Mouse (Mus musculus): ENCODE measurements around the gene Dclre1a.
A peak's percentile ranks its signal among the peaks of the same experiment; 100 is the strongest.

The Dclre1a gene

DNA sequence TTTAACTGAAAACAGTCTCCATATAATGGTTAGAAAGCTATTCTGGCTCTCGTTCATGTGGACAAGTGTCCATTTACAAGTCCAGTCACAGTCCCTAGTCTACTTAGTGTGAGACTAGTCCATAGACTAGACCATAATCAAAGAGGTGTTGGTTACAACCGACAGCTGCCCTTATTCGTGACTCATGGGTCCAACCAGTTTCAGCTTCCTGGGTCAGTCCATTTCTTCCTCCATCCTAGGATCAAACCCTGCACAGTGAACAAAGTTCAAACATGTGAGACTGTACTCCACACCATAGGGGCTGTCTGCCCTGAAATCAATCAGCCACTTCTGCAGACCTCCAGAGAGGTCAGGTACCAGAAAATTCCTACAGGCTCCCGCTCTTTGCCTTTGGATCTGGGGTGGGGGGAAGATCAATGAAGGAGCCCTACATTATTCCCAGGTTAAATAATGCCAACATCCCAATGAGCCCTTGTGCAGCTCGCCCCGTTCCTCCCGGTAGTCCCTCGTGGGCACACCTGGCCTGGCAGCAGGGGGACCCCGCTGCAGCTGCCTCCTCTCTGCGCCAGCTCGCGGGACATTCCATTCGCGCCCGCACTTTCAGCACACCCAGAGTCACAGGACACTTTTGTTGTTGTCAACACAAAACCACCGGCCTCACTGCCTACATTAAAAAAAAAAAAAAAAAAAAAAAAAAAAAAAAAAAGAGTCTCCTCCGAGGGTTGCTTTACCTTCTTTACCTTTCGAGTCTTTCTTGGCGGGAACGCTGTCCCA, at the start of gene Dclre1a:
Dclre1a (minus strand) TSS at position 767 of the 774 bp plus-strand sequence.
- DNase-seq, result peak; percentile 85

DNA sequence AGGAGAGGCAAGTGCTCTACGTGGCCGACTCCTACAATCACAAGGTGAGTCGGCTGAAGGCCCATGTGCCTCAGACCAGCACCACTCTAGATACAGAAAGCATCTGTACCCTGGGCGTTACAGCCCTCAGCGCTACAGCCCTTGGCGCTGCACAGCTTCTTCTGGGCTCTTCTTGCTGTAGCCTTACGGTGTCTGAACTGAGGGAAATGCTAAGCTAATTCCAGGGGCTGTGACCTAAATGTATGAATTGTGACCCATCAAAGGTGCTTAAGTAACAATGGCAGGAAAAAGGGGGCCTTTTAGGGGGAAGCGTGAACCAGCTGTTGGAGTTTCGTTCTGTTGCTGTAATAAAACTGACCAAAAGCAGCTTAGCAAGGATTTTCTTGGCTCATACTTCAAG, 44.5 kb upstream of the Dclre1a start:
- DNase-seq, result no peak

DNA sequence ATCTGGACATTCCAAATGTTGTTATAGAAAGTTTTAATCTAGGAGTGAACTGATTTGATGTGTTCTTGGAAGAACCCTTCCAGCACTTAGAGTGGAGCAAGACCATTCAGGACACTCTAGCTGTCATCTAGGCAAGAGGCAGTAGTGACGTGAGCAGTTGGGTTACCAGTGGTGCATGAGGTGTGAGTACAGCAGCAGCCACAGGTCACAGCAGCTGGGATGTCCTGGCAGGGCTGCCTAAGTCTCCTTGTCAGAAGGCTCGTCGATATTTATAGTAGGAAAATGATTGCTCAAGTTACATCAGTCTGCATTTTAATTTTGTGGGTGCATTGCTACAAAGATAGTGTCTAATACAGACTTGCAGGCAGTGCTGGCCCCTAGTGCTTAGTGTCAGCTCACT, 42.2 kb upstream of the Dclre1a start:
- no peak for DNase-seq

DNA sequence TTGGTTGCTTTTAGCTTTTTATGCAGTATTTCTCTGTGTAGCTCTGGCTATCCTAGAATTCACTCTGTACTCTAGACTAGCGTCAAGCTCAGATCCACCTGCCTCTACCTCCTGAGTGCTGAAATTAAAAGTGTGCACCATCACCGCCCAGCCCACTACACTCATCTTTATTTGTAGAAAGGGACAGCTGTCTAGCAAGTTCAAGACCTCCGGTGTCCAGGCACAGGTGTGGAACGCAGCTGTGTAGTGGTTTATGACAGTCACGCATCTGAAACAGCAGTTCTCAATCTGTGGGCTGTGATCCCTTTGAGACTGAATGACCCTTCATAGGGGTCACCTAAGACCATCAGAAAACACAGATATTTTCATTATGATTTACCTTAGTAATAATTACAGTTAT, 41.4 kb upstream of the Dclre1a start:
- DNase-seq, result no peak

DNA sequence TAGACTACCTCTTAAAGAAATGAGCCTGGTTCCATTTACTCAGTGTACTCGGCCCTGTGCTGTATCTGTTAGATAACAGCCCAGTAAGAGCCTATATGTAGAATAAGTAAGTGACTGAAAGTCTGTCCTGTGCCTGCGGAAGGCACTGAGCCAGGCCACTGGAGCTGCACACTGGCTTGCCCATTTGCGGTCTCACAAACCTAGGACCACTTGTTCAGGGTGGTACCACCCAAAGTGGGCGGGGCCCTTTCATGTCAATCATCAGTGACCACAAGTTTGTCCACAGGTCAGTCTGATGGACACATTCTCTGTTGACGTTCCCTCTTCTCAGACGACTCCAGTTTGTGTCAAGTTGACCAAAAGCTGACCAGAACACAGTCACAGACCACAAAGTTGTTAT, 41.0 kb upstream of the Dclre1a start:
- no peak for DNase-seq

DNA sequence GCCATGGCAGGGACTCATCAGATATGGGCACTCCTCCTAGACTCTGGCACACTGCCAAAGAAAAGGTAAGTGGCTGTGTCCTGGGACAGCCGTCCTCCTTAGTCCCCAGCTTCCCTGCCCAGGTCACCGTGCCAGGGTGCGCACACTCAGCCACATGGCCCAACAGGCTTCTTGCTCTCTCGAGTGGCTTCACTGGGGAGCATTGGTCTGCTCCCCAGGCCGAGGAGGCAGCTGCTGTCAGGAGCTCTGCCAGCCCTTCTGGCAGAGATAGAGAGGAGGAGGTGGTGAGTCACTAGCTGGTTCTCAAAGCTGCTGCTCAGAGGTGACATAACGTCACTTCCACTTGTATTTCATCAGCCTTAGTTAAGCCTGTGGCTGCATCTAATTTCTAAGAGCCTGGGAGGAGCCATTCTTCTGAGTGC, 40.2 kb upstream of the Dclre1a start:
- no peak for DNase-seq

DNA sequence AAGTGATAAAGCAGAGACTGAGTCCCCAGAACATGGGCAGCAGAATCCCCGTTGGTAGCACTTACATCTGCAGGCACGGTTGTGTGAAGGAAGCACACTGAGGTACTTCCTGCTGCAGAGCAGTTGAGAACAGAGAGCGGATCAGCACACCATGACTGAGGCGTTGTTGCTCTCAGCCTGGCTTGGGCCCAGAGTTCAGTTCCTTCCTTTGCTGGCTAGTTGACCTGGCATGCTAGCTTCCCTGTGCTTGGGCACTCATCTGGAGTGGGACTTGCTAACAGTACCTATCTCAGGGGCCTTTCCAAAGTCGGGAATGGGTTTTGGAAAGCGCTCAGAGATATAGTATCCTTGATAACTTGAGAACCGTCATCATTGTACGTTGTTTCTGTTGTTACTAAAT, 38.3 kb upstream of the Dclre1a start:
- DNase-seq, result no peak

DNA sequence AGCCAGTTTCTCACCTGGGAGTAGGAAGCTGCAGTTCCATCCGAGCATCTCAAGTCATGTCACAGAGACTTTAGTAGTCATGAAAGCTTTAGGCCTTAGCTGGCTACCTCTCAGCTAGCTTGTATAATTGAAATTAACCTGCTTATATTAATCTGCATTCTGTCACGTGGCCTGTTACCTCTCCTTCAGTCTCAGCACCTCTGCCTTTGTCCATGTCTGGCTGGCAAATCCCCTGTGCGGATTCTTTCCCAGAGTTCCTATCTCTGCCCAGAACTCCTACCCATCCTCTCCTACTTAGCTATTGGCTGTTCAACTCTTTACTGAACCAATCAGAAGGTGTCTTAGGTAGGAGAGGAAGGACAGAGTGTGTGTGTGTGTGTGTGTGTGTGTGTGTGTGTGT, 36.3 kb upstream of the Dclre1a start:
- no peak for DNase-seq

DNA sequence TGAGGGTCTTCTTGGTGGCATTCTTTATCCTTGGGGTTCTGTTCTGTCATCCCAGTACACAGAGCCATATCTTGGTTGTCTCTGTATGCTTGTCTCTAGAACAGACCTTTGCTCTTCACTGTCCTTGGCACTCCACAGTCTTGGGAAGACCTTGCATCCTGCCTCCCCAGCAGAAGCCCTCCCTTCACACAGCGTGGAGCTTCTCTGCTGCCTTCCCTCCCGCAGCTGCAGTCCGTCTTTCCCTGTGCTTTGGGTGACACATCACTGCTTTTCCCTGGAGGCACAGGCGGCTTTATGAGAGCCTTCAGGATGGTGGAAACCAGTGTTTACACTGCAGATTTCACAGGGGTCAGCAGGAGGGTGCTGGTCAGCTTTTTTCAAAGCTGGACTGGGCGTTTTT, 35.8 kb upstream of the Dclre1a start:
- DNase-seq, result no peak

DNA sequence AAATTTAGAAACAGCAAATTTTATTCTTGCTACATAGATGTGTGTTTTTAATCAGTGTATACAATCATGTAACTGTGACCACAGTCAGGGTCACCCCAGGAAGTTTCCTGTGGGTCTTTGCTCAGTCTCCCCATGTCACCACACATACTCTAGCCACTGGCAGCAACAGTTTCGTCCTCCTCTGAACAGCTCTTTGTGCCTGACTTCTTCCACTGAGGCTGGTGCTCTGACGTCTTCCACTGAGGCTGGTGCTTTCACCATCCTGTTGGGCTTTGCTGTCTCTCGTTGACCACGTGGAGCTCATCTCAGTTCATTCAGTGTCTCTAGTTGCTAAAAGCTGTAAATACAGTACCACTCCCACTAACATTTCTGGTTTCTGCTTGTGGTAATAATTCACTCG, 34.0 kb upstream of the Dclre1a start:
- DNase-seq, result no peak

DNA sequence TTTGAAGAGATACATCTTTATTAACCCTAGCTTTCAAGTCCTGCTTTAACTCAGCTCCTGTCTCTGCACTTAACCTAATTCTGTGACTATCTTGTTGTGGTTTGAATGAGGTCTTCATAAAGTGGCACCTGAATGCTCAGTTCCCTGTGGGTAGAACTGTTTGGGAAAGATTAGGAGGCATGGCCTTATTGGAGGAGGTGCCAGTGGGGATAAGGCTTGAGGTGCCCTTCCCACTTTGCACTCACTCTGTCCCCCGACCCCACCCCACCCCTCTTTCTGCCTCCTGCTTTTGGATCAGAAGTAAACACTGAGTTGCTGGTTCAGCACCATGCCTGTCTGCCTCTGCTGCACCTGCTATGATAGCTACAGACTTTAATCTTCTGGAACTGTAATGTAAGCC, 29.8 kb upstream of the Dclre1a start:
- DNase-seq, result no peak

DNA sequence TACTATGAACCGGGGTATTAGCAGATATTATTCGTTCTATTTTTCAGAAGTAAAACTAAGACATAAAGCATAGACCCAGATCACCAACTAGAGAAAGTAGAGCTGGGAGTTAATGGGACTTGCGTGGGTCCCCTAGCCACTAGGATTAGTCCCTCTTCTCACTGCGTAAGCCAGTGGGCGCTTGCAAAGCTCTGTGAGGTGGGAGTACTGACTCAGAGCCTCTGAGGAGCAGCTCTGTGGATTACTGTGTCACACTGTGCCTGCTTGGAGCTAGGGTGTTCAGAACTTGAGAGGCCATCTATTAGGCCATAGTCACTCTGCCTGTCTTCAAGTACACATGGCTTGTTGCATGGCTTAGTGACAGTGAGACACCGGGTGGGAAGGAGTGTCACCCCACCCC, 25.2 kb upstream of the Dclre1a start:
- DNase-seq, result no peak

DNA sequence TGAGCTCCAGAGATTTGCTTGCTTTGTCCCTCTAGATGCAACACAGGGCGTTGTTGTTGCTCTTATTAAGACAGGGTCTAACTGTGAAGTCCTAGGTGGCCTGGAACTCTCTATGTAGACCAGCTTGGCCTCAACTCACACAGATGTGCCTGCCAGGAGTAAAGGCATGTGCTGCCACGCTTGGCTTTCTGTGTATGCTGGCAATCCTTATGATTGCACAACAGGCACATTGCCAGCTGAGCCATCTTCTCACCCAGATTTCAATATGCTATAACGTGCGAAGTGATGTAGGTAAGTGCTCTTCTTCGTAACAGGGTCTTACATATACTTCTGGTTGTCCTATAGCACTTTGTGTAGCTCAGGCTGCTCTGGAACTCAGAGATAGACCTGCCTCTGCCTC, 23.9 kb upstream of the Dclre1a start:
- DNase-seq, result no peak

DNA sequence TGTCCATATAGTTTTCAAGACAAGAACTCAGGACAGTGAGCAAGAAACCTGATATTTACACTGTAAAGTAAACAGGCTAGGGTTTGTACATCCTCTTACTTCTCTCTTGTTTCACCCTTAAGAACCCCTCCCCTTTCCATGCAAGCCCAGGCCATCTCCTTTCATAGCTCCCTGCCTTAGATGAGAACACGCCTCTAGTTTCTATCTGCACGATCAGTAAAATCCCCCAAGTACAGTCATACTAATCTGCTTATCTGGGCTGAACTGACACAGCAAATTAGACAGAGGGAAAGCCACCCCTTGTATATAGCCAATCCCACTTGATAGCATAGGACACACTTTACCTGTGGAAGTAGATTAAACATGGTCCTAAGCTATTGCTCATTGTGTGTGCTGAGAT, 23.2 kb upstream of the Dclre1a start:
- DNase-seq, result no peak

DNA sequence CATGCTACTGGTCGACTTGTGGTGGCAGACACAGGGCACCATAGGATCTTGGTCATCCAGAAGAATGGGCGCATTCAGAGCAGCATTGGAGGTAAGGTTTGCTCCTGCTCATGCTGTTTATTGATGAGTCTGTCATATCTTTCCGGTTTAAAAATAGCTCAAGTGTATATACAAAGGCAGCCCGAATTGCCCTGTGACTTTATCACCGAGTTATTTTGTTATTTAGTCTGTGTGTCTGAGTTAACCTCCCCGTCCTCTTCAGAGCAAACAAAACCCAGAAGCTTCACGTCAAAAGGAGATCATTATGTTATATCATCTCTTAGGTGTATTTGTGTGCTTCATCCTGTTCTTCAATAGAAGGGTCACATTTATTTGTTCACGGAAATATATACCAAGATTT, 22.8 kb upstream of the Dclre1a start:
- no peak for DNase-seq

DNA sequence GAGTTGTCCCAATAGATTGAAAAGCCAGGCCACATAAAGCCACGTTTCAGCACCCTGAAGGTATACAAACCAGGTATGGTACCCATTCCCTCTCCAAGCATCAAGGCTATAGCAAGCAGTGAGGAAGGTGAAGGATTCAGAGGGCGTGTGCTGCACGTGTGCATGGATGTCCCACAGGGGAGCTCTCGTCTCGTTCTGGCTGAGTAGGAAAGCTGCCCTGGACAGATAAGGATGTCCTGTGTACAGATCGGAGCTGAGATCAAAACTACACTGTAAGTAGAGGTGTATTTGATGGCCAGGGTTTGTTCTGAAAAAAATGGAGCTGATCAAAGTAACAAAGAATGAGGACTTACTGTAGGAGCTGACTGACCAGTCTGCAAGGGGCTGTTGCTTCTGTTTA, 18.9 kb upstream of the Dclre1a start:
- DNase-seq, result no peak

DNA sequence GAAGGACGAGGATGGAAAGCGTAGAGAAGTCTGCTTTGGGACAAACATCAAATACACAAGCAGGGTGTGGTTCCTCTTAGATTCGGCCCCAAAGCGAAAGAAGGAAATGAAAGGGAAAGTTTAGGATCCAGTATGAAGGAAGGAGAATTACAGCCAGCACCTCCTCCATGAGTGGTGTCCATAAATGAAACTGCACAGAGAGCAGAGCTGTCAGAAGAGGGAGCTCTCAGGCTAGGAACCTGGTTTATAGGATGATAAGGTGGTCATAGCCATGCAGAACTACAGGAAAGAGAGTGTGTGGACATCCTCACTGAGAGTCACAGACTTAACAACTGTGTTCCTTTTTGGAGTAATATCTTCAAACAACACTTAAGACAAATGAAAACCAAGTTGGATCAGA, 18.0 kb upstream of the Dclre1a start:
- peak; percentile 49 for DNase-seq

DNA sequence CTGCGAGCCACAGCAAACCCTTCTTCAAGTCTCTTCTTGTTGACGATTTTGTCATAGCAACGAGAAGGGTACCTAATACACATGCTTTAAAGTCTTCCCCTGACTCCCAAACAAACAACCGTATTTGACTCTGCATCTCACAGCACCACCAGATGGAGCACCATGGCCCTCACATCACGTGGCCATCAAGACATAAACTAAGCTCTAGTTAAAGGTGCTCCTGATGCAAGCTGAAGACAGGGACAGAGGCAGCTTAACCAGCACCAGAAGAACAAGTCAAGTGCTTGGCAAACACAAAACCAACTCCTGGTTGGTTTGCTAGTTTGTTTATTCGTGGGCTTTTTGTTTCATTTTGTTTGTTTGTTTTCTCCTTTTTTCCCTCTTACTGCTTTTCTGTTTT, 17.3 kb upstream of the Dclre1a start:
- DNase-seq, result no peak

DNA sequence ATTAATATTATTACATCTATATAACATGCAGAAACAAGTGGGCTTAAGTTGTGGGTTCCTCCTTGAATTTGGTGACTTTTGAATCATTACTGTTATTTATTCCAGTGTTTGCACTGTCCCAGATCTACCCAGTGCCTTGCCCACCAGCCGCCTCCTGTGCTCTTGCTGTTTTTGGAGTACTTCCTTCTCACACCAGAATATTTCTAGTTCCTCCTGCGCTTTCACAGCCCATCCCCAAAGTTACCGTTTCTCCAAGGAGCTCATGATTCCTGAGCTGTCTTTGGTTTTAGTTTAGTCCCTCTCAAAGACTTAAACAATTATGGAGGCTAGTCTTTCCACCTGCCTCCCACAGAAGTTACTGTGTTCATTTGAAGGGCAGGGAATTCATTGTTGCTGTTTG, 15.4 kb upstream of the Dclre1a start:
- no peak for DNase-seq

DNA sequence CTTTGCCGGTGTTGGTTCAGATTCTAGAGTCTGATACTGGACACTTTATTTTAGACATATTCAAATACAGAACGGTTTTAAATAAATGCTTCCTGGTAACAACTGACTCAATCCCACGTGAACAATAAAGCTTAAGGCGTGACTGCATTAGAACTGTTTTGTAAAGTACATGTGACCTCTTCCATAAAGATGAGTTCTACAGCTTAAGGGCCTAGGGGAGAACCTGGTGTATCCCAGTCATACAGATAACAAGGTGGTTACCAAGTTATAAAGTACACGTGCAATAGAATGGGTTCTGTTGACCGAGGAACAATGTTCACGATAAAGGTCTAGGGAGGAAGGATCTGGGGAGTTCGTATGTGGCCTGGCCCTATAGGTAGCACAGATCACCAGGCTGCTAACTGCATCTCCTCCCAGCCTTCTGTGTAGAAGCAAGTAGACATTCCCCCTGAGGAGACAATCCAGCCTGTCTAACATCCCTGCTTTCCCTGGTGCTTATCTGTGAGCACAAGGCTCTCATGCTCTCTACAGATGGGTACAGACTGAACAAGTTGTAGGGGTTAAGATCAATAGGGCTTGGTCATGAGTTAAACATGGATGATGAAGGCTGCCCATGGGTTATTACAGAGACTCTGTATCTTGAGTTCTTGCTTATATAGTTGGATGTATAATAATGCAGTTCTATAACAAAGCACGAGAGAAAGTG, 14.6 kb upstream of the Dclre1a start:
- DNase-seq, result no peak

DNA sequence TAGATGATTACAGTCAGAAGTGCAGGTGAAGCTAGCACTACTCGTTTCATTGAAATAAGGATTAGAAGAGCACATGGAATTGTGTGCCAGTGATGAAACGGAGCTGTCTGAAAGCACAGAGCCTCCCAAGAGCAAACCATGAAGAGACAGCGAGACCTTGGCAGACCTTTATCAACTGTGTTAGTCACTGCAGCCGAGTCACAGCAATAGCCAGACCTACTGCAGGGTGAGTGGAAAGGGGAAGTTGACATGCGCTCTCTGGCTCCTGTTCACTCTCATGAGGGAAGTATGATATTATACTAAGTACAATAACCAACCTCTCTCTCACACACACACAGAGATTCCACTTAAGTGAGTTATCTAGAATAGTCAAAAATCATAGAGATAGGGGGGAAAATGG, 8.0 kb upstream of the Dclre1a start:
- no peak for DNase-seq

DNA sequence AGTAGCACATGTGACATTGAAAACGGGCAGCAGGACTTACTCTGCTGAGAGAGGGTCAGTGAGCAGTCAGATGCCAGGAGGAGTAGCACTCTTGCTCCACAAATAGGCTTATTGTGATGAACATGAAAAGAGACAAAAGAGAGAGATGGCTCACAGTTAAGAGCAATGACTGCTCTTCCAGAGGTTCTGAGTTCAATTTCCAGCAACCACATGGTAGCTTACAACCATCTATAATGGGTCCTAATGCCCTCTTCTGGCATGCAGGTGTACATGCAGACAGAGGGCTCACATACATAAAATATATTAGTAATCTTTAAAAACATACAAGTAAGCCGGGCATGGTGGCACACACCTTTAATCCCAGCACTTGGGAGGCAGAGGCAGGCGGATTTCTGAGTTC, 5.2 kb upstream of the Dclre1a start:
- DNase-seq, result no peak

DNA sequence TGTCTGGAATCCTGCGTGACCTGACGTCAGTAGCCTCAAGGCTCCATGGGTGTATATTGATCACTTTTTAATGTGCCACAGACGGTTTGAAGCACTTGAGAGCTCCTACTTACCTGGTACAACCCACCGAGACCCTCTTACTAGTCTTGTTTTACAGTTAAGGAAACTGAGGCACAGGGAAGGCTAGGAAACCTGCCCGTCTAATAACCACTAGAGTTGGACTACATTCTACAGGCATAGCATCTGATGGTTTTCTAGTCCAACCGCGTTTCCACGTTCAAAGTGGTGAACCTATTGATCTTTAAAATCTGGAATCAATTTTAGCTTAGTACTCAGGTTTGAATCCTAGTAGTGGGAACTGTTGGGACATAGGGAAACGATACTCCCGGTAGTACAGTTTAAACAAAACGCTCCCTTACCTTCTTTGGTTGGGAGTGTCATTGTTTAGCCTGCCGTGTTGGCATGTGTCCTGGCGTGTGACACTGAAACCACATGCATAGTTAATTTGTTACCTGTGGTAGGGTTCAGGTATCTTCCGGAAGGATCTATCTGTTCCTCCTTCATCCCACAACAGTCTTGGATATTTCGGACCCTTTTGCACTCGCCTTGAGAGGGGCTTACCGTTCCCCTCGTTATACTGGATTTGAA, 1.1 kb upstream of the Dclre1a start:
- no peak for DNase-seq

Measured in embryo, embryonic 11 days (tissue).